Mouse (Mus musculus): ENCODE results near the gene Retreg3.
A peak's percentile ranks its signal among the peaks of the same experiment; 100 is the strongest.

Retreg3 gene

GRCm38 (mm10) chr11:101070987-101071386 lies 48.7 kb downstream of the Retreg3 start:
- no peak for DNase-seq

GRCm38 (mm10) chr11:101070189-101070527 lies 49.5 kb downstream of the Retreg3 start:
- DNase-seq, result no peak

- DNase-seq, result peak; percentile 97
These were observed 50.1 kb downstream of the Retreg3 start, which contains the start of gene Naglu for GRCm38 (mm10) chr11:101069391-101070188. Gene Naglu (plus strand): TSS chr11:101070012.

- DNase-seq, result peak; percentile 87
These were observed 52.9 kb downstream of the Retreg3 start for GRCm38 (mm10) chr11:101066549-101067412.

GRCm38 (mm10) chr11:101065002-101065401 lies 54.7 kb downstream of the Retreg3 start:
- no peak for DNase-seq

GRCm38 (mm10) chr11:101064462-101064861 lies 55.2 kb downstream of the Retreg3 start:
- DNase-seq, result no peak

- DNase-seq, result peak; percentile 45
These were observed 55.9 kb downstream of the Retreg3 start for GRCm38 (mm10) chr11:101063676-101064327.

- no peak for DNase-seq
These were observed 56.6 kb downstream of the Retreg3 start for GRCm38 (mm10) chr11:101062971-101063675.

GRCm38 (mm10) chr11:101062165-101062884 lies 57.4 kb downstream of the Retreg3 start:
- DNase-seq, result no peak

- DNase-seq, result no peak
These were observed 58.6 kb downstream of the Retreg3 start for GRCm38 (mm10) chr11:101061049-101061448.

- DNase-seq, result no peak
These were observed 59.6 kb downstream of the Retreg3 start for GRCm38 (mm10) chr11:101060126-101060525.

- no peak for DNase-seq
These were observed 60.2 kb downstream of the Retreg3 start for GRCm38 (mm10) chr11:101059473-101059872.

- DNase-seq, result no peak
These were observed 61.0 kb downstream of the Retreg3 start for GRCm38 (mm10) chr11:101058726-101059125.

- DNase-seq, result peak; percentile 63
These were observed 61.8 kb downstream of the Retreg3 start for GRCm38 (mm10) chr11:101057860-101058259.

- DNase-seq, result no peak
These were observed 62.8 kb downstream of the Retreg3 start for GRCm38 (mm10) chr11:101056885-101057284.

GRCm38 (mm10) chr11:101055418-101055817 lies 64.3 kb downstream of the Retreg3 start:
- no peak for DNase-seq

GRCm38 (mm10) chr11:101053974-101054373 lies 65.7 kb downstream of the Retreg3 start:
- no peak for DNase-seq

GRCm38 (mm10) chr11:101052751-101053473 lies 66.8 kb downstream of the Retreg3 start:
- DNase-seq, result no peak

- DNase-seq, result no peak
These were observed 68.1 kb downstream of the Retreg3 start for GRCm38 (mm10) chr11:101051617-101052016.

- DNase-seq, result no peak
These were observed 68.6 kb downstream of the Retreg3 start for GRCm38 (mm10) chr11:101051051-101051493.

GRCm38 (mm10) chr11:101050359-101050758 lies 69.3 kb downstream of the Retreg3 start:
- DNase-seq, result no peak

All from kidney, adult 11 months (tissue).